Mouse (Mus musculus) forebrain, embryonic 15.5 days (tissue): Measurements from ENCODE around the gene H6pd. TPM values are rescaled to one million over a fixed set of nuclear protein-coding genes. Genes with fewer than 3 reads are reported as not detected.

ENCODE experiments used
- ATAC-seq: fragments of 200-750 bp; cut with Nextera tagmentation; replicated peaks from 2 replicates; pipeline ENCODE4 v1.8.0; 2017; ENCODE audit warnings: mild to moderate bottlenecking, moderate TSS enrichment, moderate library complexity
- H3K27ac ChIP-seq: fragments of 300-500 bp; sonication (generic); replicated peaks from 2 replicates; pipeline ENCODE4 v1.5.1; 2015; ENCODE audit warnings: mild to moderate bottlenecking, inconsistent platforms
- H3K27me3 ChIP-seq: fragments of 300-500 bp; sonication (generic); 2 replicates; pipeline ENCODE4 v1.6.1; 2015; ENCODE audit warnings: inconsistent platforms
- H3K36me3 ChIP-seq: fragments of 300-500 bp; sonication (generic); 2 replicates; pipeline ENCODE4 v1.6.1; 2015; ENCODE audit warnings: mild to moderate bottlenecking, inconsistent platforms
- H3K4me1 ChIP-seq: fragments of 300-500 bp; sonication (generic); 2 replicates; pipeline ENCODE4 v1.6.1; 2015; ENCODE audit warnings: inconsistent platforms
- H3K4me2 ChIP-seq: fragments of 300-500 bp; sonication (generic); replicated peaks from 2 replicates; pipeline ENCODE4 v1.6.1; 2015; ENCODE audit warnings: mild to moderate bottlenecking, inconsistent platforms
- H3K4me3 ChIP-seq: fragments of 300-500 bp; sonication (generic); 2 replicates; pipeline ENCODE4 v1.5.1; 2015; ENCODE audit warnings: mild to moderate bottlenecking, inconsistent platforms
- H3K9ac ChIP-seq: fragments of 300-500 bp; sonication (generic); replicated peaks from 2 replicates; pipeline ENCODE4 v1.6.1; 2015; ENCODE audit warnings: mild to moderate bottlenecking, inconsistent platforms
- H3K9me3 ChIP-seq: fragments of 300-500 bp; sonication (generic); 2 replicates; pipeline ENCODE4 v1.6.1; 2016; ENCODE audit warnings: inconsistent platforms
- WGBS: fragments of 180-500 bp; shearing (Covaris S2); methylation state at CpG from one replicate; pipeline ENCODE4 v1.1.7; 2015; ENCODE audit warnings: mixed read lengths; 5-methylcytosine and 5-hydroxymethylcytosine counted together
- polyA plus RNA-seq: library from polyadenylated mRNA; unstranded; fragments of >200 nt; fragmentation: Nextera tagmentation; extraction: Ambion mirVana; gene quantifications from 2 replicates; pipeline ENCODE4 v1.2.1, GENCODE M21; 2015

Gene H6pd
- polyA plus RNA-seq, 1 experiment from 2014 or later, result 1.5 TPM

DNA sequence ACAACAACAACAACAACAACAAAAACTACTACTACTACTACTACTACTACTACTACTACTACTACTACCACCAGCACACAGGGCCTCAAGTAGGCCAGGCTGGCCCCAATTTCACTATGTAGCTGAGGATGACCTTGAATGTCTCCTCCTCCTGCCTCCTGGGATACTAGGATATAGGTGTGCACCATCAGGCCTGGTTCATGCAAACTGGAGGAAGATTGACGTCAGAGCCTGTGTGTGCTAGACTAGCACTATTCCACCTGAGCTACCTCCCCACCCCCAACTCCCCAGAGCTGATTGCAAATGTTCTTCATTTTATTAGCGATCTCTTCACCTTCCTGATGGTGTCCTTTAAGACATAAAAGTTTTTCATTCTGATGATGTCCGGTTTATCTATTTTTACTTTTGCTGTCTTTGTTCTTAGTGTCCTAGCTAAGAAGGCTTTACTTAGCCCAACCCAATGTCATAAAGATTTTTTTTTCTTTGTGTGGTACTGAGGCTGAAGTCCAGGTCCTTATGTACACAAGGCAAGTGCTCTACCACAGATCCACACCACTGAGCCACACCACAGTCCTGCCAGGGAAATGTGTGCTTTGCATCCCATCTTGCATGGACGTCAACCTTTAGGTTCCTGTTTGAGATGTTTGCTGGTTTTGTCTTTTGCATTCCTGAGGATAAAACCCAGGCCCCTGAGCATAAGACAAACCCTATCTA lies 5.7 kb upstream of the H6pd start:
- no peak overlapping the region for H3K9ac ChIP-seq
- no peak overlapping the region for H3K4me3 ChIP-seq
- no peak overlapping the region for H3K27ac ChIP-seq
- no peaks in the 10 kb centered on the region for H3K9me3 ChIP-seq
- no peak overlapping the region for H3K4me2 ChIP-seq
- ATAC-seq, result no peak
- no peaks in the 10 kb centered on the region for H3K36me3 ChIP-seq
- no peaks in the 10 kb centered on the region for H3K4me1 ChIP-seq
- 89% methylated on average over 4 of the region's 4 CpGs for WGBS
- 0 out of 2 replicates have a peak, but pooled peaks cover 2% of the 10 kb centered on the region for H3K27me3 ChIP-seq

DNA sequence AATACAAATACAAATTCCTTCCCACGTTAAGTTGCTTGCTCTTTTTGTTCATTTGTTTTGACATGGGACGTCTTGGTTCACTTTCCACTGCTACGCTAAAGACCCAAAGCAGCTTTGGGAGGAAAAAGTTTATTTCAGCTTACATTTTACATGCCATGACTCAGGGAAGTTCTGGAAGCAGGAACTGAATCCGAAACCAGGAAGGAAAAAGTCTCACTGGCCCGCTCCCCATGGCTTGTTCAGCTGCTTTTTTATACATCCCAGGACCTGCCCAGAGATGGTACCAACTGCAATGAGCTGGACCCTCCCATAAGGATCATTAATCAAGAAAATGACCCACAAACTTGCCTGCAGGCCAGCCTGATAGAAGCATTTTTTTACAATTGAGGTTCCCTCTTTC lies 5.0 kb upstream of the H6pd start:
- peaks cover 4% of the 10 kb centered on the region; the same call in 1 of the 2 replicates for H3K4me1 ChIP-seq
- H3K27me3 ChIP-seq, result 0 out of 2 replicates have a peak, but pooled peaks cover 2% of the 10 kb centered on the region
- H3K4me3 ChIP-seq, result no peak overlapping the region
- no peaks in the 10 kb centered on the region for H3K36me3 ChIP-seq
- no peak overlapping the region for H3K27ac ChIP-seq
- WGBS, result 72% methylated on average over 5 of the region's 5 CpGs
- no peaks in the 10 kb centered on the region for H3K9me3 ChIP-seq
- no peak overlapping the region for H3K4me2 ChIP-seq
- ATAC-seq, result no peak
- H3K9ac ChIP-seq, result no peak overlapping the region

DNA sequence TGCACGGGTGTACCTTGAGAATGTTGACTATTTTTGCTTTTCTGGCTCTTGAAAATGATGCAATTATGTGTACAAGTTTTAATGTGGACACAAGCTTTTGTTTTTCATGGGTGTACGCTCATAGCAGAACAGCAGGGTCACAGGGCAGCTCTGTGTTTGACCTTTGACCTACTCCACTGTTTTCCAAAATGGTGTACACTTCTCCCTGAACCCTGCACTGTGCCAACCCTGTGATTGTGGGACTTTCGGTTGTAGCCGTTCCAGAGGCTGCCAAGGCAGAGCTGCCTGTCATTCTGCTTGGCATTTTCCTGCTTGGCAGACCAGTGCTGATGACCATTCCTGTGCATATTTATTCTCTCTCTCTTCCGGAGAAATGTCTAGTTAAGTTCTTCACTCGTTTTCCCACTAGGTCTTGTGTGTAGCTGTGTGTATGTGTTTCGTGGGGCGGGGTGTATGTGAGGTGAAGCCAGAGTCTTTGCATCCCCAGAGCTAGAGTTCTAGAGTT lies 4.4 kb upstream of the H6pd start:
- H3K36me3 ChIP-seq, result no peaks in the 10 kb centered on the region
- no peak overlapping the region for H3K9ac ChIP-seq
- WGBS, result 94% methylated on average over 8 of the region's 8 CpGs
- H3K27ac ChIP-seq, result no peak overlapping the region
- H3K4me1 ChIP-seq, result peaks cover 4% of the 10 kb centered on the region; the same call in 1 of the 2 replicates
- H3K27me3 ChIP-seq, result no peaks in the 10 kb centered on the region
- no peak overlapping the region for H3K4me3 ChIP-seq
- no peaks in the 10 kb centered on the region for H3K9me3 ChIP-seq
- ATAC-seq, result no peak
- H3K4me2 ChIP-seq, result no peak overlapping the region

DNA sequence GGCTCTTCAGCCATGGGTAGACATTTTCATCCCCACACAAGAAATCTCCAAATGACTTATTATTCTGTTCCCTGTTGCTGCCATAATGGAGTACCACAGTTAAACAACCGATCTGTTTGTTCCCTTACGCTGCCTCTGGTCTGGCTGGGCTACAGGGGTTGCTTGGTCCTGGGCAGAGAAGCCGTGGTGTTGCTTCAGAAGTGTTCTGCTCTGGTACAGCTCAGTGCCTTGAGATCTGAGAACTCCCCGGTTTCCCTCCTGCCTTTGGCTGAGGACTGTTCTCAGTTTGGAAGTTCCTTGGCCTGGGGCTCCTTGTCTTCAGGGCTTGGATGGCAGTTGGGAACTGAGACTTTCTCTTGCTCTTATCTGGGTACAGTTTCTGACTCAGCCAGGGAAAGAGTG lies 3.5 kb upstream of the H6pd start:
- Histone ChIP-seq H3K9ac (no peak overlapping the region), H3K4me3 (no peak overlapping the region), H3K4me2 (no peak overlapping the region), H3K27me3 (no peaks in the 10 kb centered on the region), H3K9me3 (no peaks in the 10 kb centered on the region), H3K4me1 (peaks cover 7% of the 10 kb centered on the region; the same call in 1 of the 2 replicates), H3K36me3 (no peaks in the 10 kb centered on the region), H3K27ac (no peak overlapping the region)
- 81% methylated on average over 4 of the region's 4 CpGs for WGBS
- ATAC-seq, result no peak

DNA sequence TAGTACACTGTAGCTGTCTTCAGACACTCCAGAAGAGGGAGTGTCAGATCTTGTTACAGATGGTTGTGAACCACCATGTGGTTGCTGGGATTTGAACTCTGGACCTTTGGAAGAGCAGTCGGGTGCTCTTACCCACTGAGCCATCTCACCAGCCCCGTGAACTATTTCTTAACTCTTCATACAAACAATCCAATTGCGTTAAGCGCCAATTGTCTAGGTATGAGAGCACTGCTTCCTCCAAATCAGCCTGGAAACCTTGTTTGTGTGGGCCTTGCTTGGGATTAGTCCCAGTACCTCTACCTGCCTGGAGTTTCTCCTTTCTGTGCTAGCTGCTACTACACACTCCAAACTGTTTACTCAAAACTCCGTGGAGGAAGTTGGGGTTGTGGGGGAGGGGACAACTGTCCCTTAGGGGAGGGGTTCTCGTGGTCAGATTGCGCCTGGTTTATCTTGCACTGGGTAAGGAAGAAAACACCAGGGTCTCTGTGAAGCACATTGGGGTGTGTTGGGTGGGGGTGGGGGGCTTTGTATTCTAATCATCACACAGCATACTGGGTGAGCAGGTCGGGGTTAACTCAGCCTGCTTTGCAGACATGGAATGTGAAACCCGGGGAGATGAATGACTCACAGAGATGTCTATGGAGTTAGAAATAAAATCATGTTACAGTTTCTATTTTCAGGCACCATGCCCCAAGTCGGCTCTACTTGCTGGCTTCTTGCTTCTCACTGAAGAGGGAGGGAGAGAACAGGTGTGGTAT lies 2.9 kb upstream of the H6pd start:
- Histone ChIP-seq H3K36me3 (no peaks in the 10 kb centered on the region), H3K27ac (no peak overlapping the region), H3K9ac (no peak overlapping the region), H3K4me1 (peaks cover 7% of the 10 kb centered on the region; the same call in 1 of the 2 replicates), H3K4me3 (no peak overlapping the region), H3K4me2 (no peak overlapping the region), H3K9me3 (no peaks in the 10 kb centered on the region), H3K27me3 (no peaks in the 10 kb centered on the region)
- ATAC-seq, result no peak
- 61% methylated on average over 10 of the region's 10 CpGs for WGBS

DNA sequence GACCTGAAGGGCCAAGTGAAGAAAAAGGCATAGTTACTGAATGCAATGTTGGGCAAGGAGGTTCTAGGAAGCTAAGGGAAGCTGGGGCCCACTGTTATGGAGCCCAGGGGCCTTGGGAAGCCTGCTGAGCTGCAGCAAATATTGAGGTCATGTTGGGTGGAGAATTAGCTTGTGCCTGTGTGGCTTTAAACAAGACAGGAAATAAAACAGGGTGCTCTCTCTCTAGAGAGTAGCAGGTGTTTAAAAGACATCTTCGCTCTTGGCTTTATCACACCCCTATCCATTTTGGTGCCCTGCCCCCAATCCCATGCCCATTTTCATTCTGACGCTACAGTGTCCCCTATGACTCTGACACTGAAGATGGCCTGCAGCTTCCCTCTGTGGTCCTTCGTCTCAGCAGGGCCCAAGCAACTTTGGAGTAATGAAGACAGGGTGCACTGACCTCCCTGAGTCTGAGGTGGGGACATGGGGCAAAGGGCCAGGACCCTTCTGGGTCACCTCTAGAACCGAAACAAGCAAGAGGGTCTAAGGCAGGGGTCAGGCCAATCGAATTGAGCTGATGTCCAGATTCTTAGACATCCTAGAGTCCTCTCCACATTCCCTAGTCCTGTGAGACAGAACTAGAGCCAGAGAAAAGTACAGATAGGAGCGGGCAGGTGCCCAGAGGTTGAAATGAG lies 1.4 kb upstream of the H6pd start:
- no peaks in the 10 kb centered on the region for H3K36me3 ChIP-seq
- H3K4me1 ChIP-seq, result peaks cover 7% of the 10 kb centered on the region; the same call in 1 of the 2 replicates
- no peak overlapping the region for H3K4me2 ChIP-seq
- no peak overlapping the region for H3K9ac ChIP-seq
- no peaks in the 10 kb centered on the region for H3K9me3 ChIP-seq
- H3K27ac ChIP-seq, result no peak overlapping the region
- 90% methylated on average over 6 of the region's 6 CpGs for WGBS
- no peak overlapping the region for H3K4me3 ChIP-seq
- no peak for ATAC-seq
- no peaks in the 10 kb centered on the region for H3K27me3 ChIP-seq

DNA sequence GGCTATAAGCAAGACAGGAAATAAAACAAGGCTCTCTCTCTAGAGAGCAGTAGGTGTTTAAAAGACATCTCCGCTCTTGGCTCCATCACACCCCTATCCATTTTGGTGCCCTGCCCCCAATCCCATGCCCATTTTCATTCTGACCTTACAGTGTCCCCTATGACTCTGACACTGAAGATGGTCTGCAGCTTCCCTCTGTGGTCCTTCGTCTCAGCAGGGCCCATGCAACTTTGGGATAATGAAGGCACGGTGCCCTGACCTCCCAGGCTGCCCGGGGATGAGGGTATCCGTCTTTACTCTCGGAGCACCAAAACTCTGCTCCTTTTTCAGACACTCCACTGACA lies 736 bp upstream of the H6pd start:
- Histone ChIP-seq H3K36me3 (no peaks in the 10 kb centered on the region), H3K9ac (no peak overlapping the region), H3K27me3 (no peaks in the 10 kb centered on the region), H3K27ac (no peak overlapping the region), H3K4me3 (no peak overlapping the region), H3K4me1 (peaks cover 7% of the 10 kb centered on the region; the same call in 1 of the 2 replicates), H3K4me2 (no peak overlapping the region), H3K9me3 (no peaks in the 10 kb centered on the region)
- 75% methylated on average over 6 of the region's 6 CpGs for WGBS
- no peak for ATAC-seq

DNA sequence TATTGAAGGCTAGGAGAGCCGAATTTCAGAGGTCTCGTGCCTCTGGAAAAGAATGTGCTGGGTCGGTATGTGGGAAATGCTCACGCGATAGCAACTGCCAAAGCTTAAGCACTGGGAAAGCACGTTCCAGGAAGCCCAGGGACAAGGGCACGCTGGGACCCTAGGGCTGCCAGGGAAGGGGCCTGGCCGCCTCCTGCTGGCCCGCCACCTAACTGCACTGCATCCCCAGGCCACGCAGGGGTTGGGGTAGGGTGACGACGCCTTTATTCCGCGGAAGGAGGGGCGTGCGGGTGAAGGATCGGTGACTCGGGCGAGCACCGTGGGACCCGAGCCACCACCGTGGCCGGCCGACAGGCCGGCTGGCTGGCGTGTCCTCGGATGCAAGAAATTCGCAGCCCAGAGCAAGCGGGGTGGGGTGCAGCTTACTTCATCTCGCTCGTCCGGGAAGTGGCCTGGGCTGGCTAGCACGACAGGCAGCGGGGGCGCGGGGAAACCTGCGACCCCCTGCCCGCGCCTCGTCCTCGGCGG lies 434 bp downstream of the H6pd start:
- peak overlapping the region; percentile 68 for H3K9ac ChIP-seq
- peak overlapping the region; percentile 65 for H3K4me3 ChIP-seq
- no peaks in the 10 kb centered on the region for H3K9me3 ChIP-seq
- peaks cover 7% of the 10 kb centered on the region; the same call in 1 of the 2 replicates for H3K4me1 ChIP-seq
- H3K36me3 ChIP-seq, result no peaks in the 10 kb centered on the region
- no peaks in the 10 kb centered on the region for H3K27me3 ChIP-seq
- peak overlapping the region; percentile 88 for H3K4me2 ChIP-seq
- H3K27ac ChIP-seq, result peak overlapping the region; percentile 86
- peak; percentile 88 for ATAC-seq
- WGBS, result 0% methylated on average over 42 of the region's 42 CpGs

DNA sequence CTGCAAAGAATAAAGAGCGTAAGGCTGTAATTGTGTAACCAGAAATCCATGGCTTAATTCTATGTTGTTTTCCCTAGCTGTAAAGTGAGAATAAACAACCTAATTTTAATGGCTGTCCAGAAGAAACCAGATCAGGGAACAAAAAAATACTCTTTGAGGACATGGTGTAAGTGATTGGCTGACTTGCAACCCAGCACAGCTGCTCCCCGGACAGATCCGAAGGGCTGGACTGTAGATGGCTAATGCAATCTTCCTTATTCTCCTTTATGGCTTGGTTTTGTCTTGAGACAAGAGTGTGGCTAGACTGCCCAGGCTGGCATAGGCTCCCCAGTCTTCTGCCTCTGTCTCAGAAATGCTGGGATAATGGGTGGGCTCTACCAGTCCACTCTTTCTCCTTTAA lies 1.4 kb downstream of the H6pd start:
- Histone ChIP-seq H3K27me3 (no peaks in the 10 kb centered on the region), H3K9me3 (no peaks in the 10 kb centered on the region), H3K27ac (no peak overlapping the region), H3K4me1 (peaks cover 7% of the 10 kb centered on the region; the same call in 1 of the 2 replicates), H3K36me3 (no peaks in the 10 kb centered on the region), H3K9ac (no peak overlapping the region), H3K4me2 (no peak overlapping the region), H3K4me3 (no peak overlapping the region)
- no peak for ATAC-seq
- WGBS, result 92% methylated on average over 3 of the region's 3 CpGs

DNA sequence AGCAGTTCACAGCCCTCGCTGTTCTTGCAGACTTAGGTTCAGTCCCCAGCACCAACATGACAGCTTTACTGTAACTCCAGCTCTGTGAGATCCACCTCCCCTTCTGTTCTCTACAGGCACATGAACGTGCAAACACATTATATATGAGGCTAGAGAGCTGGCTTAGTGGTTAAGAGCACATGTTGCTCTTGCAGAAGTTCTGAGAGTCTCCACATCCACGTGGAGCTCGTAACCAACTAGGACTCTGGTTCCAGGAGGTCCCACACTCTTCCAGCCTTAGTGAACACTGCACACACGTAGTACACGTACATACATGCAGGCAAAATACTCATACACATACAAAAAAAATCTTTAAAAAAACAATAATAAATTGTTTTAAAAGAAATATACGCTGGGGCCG lies 1.8 kb downstream of the H6pd start:
- Histone ChIP-seq H3K9me3 (no peaks in the 10 kb centered on the region), H3K36me3 (no peaks in the 10 kb centered on the region), H3K4me1 (peaks cover 7% of the 10 kb centered on the region; the same call in 1 of the 2 replicates), H3K4me2 (no peak overlapping the region), H3K9ac (no peak overlapping the region), H3K27ac (no peak overlapping the region), H3K27me3 (no peaks in the 10 kb centered on the region), H3K4me3 (no peak overlapping the region)
- ATAC-seq, result no peak
- WGBS, result 81% methylated on average over 8 of the region's 8 CpGs

DNA sequence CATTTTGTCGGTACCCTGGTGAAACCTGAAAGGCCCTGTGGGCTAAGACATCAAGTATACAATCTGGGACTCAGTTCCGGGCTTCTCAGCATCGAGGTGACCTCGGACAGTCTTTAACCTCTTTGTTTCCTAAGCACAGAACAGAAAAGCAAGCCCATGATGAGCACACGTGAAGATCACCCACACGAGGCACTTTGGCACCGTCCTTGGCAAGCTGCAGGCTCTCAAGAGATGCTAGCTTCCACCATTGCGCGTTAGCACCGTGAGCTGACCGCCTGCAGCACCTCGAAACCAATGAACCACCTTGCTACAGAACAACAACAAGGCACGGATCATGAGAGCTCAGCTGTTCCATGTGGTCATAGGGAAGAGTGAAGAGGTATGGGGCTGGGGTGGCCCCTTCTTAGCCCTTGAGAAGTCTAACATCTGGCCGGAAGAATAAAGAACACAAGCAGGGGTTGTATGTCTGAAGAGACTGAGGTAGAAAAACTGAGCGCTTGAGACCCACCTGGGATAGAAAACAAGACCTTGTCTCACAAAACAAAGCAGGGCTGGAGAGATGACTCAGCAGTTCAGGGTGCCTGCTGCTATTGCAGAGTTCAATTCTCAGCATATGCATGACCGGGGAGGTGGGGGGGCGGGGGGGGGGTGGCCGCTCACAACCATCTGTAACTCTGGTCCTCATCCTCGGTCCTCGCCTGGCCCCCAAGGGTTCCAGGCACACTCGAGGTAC lies 2.5 kb downstream of the H6pd start:
- WGBS, result 74% methylated on average over 21 of the region's 21 CpGs
- peaks cover 7% of the 10 kb centered on the region; the same call in 1 of the 2 replicates for H3K4me1 ChIP-seq

More for the DNA sequence above, 2.5 kb downstream of the H6pd start:
- H3K27ac ChIP-seq, result no peak overlapping the region
- H3K36me3 ChIP-seq, result no peaks in the 10 kb centered on the region
- no peak for ATAC-seq
- no peaks in the 10 kb centered on the region for H3K9me3 ChIP-seq
- H3K4me2 ChIP-seq, result no peak overlapping the region
- H3K4me3 ChIP-seq, result no peak overlapping the region
- H3K9ac ChIP-seq, result no peak overlapping the region
- H3K27me3 ChIP-seq, result no peaks in the 10 kb centered on the region
